Mouse (Mus musculus): ENCODE measurements around the gene Timm13.

The Timm13 gene

GRCm38 (mm10) chr10:80903282-80903681, 2.5 kb upstream of the Timm13 start:
- DNase-seq, result no peak

- DNase-seq, result no peak
Observed at GRCm38 (mm10) chr10:80902273-80902940, 1.6 kb upstream of the Timm13 start.

GRCm38 (mm10) chr10:80901409-80902272, 872 bp upstream of the Timm13 start:
- no peak for DNase-seq

GRCm38 (mm10) chr10:80899591-80900317, 1.0 kb downstream of the Timm13 start:
- no peak for DNase-seq

GRCm38 (mm10) chr10:80899074-80899473, 1.7 kb downstream of the Timm13 start:
- DNase-seq, result no peak

GRCm38 (mm10) chr10:80897861-80898510, 2.8 kb downstream of the Timm13 start:
- no peak for DNase-seq

- no peak for DNase-seq
Observed at GRCm38 (mm10) chr10:80896581-80897485, 3.9 kb downstream of the Timm13 start.

- DNase-seq, result no peak
Observed at GRCm38 (mm10) chr10:80895697-80896096, 5.1 kb downstream of the Timm13 start.

- no peak for DNase-seq
Observed at GRCm38 (mm10) chr10:80895100-80895499, 5.7 kb downstream of the Timm13 start.

GRCm38 (mm10) chr10:80887181-80887580, 13.6 kb downstream of the Timm13 start:
- peak; percentile 67 for DNase-seq

GRCm38 (mm10) chr10:80881301-80881700, 19.5 kb downstream of the Timm13 start:
- DNase-seq, result peak; percentile 85

GRCm38 (mm10) chr10:80880901-80881300, 19.9 kb downstream of the Timm13 start:
- DNase-seq, result no peak

- DNase-seq, result peak; percentile 71
Observed at GRCm38 (mm10) chr10:80880131-80880641, 20.6 kb downstream of the Timm13 start.

- DNase-seq, result no peak
Observed at GRCm38 (mm10) chr10:80876594-80876993, 24.2 kb downstream of the Timm13 start.

GRCm38 (mm10) chr10:80876028-80876427, 24.7 kb downstream of the Timm13 start:
- DNase-seq, result peak; percentile 74

- no peak for DNase-seq
Observed at GRCm38 (mm10) chr10:80874035-80874434, 26.7 kb downstream of the Timm13 start.

GRCm38 (mm10) chr10:80871581-80871980, 29.2 kb downstream of the Timm13 start, which contains the start of gene Tmprss9:
TSS of gene Tmprss9 (plus strand) at chr10:80871848.
- no peak for DNase-seq

- no peak for DNase-seq
Observed at GRCm38 (mm10) chr10:80870993-80871392, 29.8 kb downstream of the Timm13 start.

GRCm38 (mm10) chr10:80864446-80864845, 36.3 kb downstream of the Timm13 start:
- DNase-seq, result no peak

- DNase-seq, result no peak
Observed at GRCm38 (mm10) chr10:80862305-80862704, 38.5 kb downstream of the Timm13 start.

GRCm38 (mm10) chr10:80858350-80858935, 42.3 kb downstream of the Timm13 start:
- DNase-seq, result no peak

Data from lung, postnatal 10 days (tissue).